Mouse (Mus musculus): ENCODE results near the gene Prkra.
A peak's percentile ranks its signal among the peaks of the same experiment; 100 is the strongest.

The Prkra gene

DNA sequence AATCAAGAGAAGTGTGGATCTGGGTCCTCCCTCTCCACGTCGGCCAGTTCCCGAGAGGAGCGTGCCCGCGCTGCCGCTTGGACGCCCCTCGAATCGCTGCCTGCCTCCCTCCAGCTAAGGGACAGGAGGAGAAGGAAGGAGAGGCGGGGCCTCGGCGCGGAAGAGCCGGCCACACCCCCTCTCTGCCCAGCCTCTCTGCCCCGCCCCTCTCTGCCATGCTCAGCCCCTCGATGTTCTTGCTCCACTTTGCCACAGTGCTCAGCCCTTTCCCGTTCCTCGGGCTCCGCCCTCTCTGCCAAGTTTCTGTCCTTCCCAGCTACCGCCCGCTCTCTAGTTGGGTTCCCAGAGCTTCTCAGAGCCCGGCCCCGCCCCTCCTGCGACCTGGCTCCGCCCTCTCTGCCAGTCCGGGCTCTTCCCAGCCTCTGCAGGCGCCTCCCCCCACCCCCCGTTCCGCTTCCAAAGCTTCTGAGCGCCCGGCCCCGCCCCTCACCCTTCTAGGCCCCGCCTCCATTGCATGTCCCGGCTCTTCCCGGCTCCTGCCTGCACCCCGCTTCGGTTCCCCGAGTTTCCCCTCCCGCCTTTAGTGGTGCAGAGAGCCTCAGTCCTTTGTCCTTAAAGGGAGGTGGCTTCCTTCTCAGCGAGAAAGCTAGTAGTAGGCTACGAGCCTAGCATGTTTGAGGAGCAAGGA lies at the start of gene Prkra, which contains the start of gene Pjvk:
TSS of gene Prkra (minus strand) at position 133 of the 688 bp plus-strand sequence.
TSS of gene Pjvk (plus strand) at position 594 of the 688 bp plus-strand sequence.
- peaks cover 12% of the 10 kb centered on the region for H3K27me3 ChIP-seq (ENCODE audit: insufficient read depth, low read length)
- H3K9me3 ChIP-seq (ENCODE audit: low read length), result no peaks in the 10 kb centered on the region
- TF ChIP-seq CTCF (conservative IDR thresholded peaks at IDR 0.05; ENCODE audit: low read length) (no peak), POU5F1 (IDR thresholded peaks at IDR 0.05; ENCODE audit: borderline replicate concordance, low read length) (no peak), NANOG (IDR thresholded peaks at IDR 0.05; ENCODE audit: borderline replicate concordance, low read length) (no peak)
- H3K36me3 ChIP-seq (ENCODE audit: insufficient read depth, low read length), result no peaks in the 10 kb centered on the region
- H3K4me3 ChIP-seq (replicated peaks; ENCODE audit: low read length), result peak within 1 kb of the TSS; percentile 93
- peaks cover 12% of the 10 kb centered on the region for H3K4me1 ChIP-seq (replicated peaks; ENCODE audit: low read depth, low read length)

GRCm38 (mm10) chr2:76695290-76695689 lies 47.5 kb upstream of the Prkra start:
- H3K4me3 ChIP-seq (replicated peaks; ENCODE audit: low read length), result no peak overlapping the region
- peaks cover 86% of the 10 kb centered on the region for H3K36me3 ChIP-seq (ENCODE audit: insufficient read depth, low read length)
- TF ChIP-seq CTCF (conservative IDR thresholded peaks at IDR 0.05; ENCODE audit: low read length) (no peak), NANOG (IDR thresholded peaks at IDR 0.05; ENCODE audit: borderline replicate concordance, low read length) (no peak), POU5F1 (IDR thresholded peaks at IDR 0.05; ENCODE audit: borderline replicate concordance, low read length) (no peak)
- H3K9me3 ChIP-seq (ENCODE audit: low read length), result no peaks in the 10 kb centered on the region
- no peaks in the 10 kb centered on the region for H3K27me3 ChIP-seq (ENCODE audit: insufficient read depth, low read length)
- H3K4me1 ChIP-seq (replicated peaks; ENCODE audit: low read depth, low read length), result peaks cover 31% of the 10 kb centered on the region

DNA sequence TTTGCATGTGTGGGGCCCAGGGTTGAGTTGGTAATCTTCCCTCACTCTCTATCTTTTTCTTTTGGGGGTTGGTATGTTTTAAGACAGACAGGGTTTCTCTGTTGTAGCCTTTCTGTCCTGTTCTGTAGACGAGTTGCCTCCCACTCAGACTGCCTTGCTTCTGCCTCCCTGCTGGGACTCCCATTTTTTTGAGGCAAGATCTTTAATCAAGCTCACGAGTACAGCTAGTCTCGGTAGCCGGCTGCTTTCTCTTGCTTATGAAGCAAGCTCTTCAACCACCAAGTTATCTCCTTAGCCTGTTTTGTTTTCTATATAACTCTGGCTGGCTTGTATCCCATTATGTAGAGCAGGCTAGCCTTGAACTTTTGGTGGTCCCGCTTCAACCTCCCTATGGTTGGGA lies 46.0 kb upstream of the Prkra start:
- no peak overlapping the region for H3K4me3 ChIP-seq (replicated peaks; ENCODE audit: low read length)
- peaks cover 16% of the 10 kb centered on the region for H3K4me1 ChIP-seq (replicated peaks; ENCODE audit: low read depth, low read length)
- H3K27me3 ChIP-seq (ENCODE audit: insufficient read depth, low read length), result no peaks in the 10 kb centered on the region
- no peaks in the 10 kb centered on the region for H3K9me3 ChIP-seq (ENCODE audit: low read length)
- H3K36me3 ChIP-seq (ENCODE audit: insufficient read depth, low read length), result peaks cover 94% of the 10 kb centered on the region
- TF ChIP-seq POU5F1 (IDR thresholded peaks at IDR 0.05; ENCODE audit: borderline replicate concordance, low read length), result no peak
- TF ChIP-seq CTCF (conservative IDR thresholded peaks at IDR 0.05; ENCODE audit: low read length), result no peak

DNA sequence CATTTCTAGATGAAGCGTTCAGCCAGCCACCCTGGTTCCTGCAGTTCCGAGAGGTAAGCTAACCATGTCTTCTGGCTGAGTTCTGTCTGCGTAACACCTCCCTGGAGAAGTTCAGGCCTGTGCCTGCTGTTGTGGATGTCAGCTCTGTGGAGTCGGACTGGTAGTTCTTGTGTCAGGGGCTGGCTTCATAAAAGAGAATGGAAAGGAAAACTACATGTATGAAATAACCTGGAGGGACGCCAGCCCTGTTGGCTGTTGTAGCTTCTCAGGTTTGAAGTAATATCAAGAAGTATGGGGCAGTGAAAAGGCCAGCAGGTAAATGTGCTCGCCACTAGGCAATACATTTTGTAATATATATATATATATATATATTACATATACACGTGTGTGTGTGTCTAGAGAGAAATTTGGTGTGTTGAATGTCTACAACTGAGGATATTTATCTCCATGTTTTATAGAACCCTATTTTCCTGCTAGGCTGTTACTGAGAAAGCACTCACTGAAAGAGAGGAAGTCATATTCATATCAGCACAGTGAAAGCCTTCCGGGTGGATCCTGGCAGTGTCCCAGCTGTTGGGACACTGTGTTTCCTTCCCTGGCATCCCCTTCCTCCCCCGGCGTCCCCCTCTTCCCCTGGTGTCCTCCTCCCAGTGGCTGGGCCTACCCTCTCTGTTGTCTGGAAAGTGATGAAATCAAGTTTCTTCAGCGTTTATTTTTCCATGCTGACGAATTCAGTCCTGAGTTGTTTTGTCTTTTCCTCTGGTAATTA lies 42.8 kb upstream of the Prkra start:
- no peak overlapping the region for H3K4me3 ChIP-seq (replicated peaks; ENCODE audit: low read length)
- no peaks in the 10 kb centered on the region for H3K9me3 ChIP-seq (ENCODE audit: low read length)
- peaks cover 98% of the 10 kb centered on the region for H3K36me3 ChIP-seq (ENCODE audit: insufficient read depth, low read length)
- peaks cover 11% of the 10 kb centered on the region for H3K4me1 ChIP-seq (replicated peaks; ENCODE audit: low read depth, low read length)
- no peaks in the 10 kb centered on the region for H3K27me3 ChIP-seq (ENCODE audit: insufficient read depth, low read length)
- TF ChIP-seq CTCF (conservative IDR thresholded peaks at IDR 0.05; ENCODE audit: low read length) (no peak), NANOG (IDR thresholded peaks at IDR 0.05; ENCODE audit: borderline replicate concordance, low read length) (no peak), POU5F1 (IDR thresholded peaks at IDR 0.05; ENCODE audit: borderline replicate concordance, low read length) (no peak)

GRCm38 (mm10) chr2:76688162-76688561 lies 40.3 kb upstream of the Prkra start:
- Histone ChIP-seq H3K4me1 (replicated peaks; ENCODE audit: low read depth, low read length) (peaks cover 11% of the 10 kb centered on the region), H3K9me3 (ENCODE audit: low read length) (no peaks in the 10 kb centered on the region), H3K27me3 (ENCODE audit: insufficient read depth, low read length) (no peaks in the 10 kb centered on the region), H3K36me3 (ENCODE audit: insufficient read depth, low read length) (peaks cover 98% of the 10 kb centered on the region), H3K4me3 (replicated peaks; ENCODE audit: low read length) (no peak overlapping the region)
- TF ChIP-seq NANOG (IDR thresholded peaks at IDR 0.05; ENCODE audit: borderline replicate concordance, low read length) (no peak), CTCF (conservative IDR thresholded peaks at IDR 0.05; ENCODE audit: low read length) (no peak), POU5F1 (IDR thresholded peaks at IDR 0.05; ENCODE audit: borderline replicate concordance, low read length) (no peak)

DNA sequence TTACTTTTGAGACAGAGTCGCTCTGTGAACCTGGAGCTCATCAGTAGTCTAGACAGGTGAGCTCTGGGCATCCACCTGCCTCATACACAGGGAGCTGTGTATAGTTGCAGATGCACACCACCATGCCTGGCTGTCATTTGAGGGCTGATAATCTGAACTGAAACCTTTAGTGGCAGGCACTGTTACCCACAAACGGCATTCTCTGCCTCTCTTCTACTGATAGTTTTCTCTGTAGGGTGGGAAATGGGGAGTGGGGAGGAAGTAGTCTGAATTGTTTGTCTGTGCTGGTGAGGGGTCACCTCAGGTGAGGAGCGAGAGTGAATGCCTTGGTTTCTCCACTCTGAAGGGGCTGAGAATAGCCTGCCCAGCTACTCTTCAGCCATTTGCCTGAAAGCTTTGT lies 39.8 kb upstream of the Prkra start:
- Histone ChIP-seq H3K27me3 (ENCODE audit: insufficient read depth, low read length) (no peaks in the 10 kb centered on the region), H3K9me3 (ENCODE audit: low read length) (no peaks in the 10 kb centered on the region), H3K4me1 (replicated peaks; ENCODE audit: low read depth, low read length) (peaks cover 11% of the 10 kb centered on the region), H3K36me3 (ENCODE audit: insufficient read depth, low read length) (peaks cover 98% of the 10 kb centered on the region), H3K4me3 (replicated peaks; ENCODE audit: low read length) (no peak overlapping the region)
- TF ChIP-seq NANOG (IDR thresholded peaks at IDR 0.05; ENCODE audit: borderline replicate concordance, low read length) (no peak), CTCF (conservative IDR thresholded peaks at IDR 0.05; ENCODE audit: low read length) (no peak), POU5F1 (IDR thresholded peaks at IDR 0.05; ENCODE audit: borderline replicate concordance, low read length) (no peak)

DNA sequence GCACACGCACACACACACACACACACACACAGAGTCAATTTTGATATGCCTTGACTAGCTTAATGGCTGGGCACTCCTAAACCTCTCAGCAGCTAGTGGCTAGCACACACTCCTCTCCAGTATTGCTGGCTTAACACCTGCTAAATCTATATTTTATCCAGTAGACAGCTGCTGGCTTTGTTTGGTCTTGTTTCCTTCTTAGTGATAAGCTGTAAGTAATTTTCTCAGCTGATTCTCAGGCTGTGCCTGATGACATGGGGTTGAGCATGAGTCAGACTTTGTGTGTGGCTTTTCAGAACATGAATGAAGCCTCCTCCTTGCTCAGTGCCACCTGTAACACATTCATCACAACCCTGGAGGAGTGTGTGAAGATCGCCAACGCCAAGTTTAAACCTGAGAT lies 39.2 kb upstream of the Prkra start:
- Histone ChIP-seq H3K4me3 (replicated peaks; ENCODE audit: low read length) (no peak overlapping the region), H3K27me3 (ENCODE audit: insufficient read depth, low read length) (no peaks in the 10 kb centered on the region), H3K9me3 (ENCODE audit: low read length) (no peaks in the 10 kb centered on the region), H3K4me1 (replicated peaks; ENCODE audit: low read depth, low read length) (peaks cover 11% of the 10 kb centered on the region), H3K36me3 (ENCODE audit: insufficient read depth, low read length) (peaks cover 98% of the 10 kb centered on the region)
- TF ChIP-seq NANOG (IDR thresholded peaks at IDR 0.05; ENCODE audit: borderline replicate concordance, low read length), result no peak
- TF ChIP-seq POU5F1 (IDR thresholded peaks at IDR 0.05; ENCODE audit: borderline replicate concordance, low read length), result no peak
- no peak for TF ChIP-seq CTCF (conservative IDR thresholded peaks at IDR 0.05; ENCODE audit: low read length)

GRCm38 (mm10) chr2:76682301-76682700 lies 34.5 kb upstream of the Prkra start:
- Histone ChIP-seq H3K4me1 (replicated peaks; ENCODE audit: low read depth, low read length) (peaks cover 28% of the 10 kb centered on the region), H3K27me3 (ENCODE audit: insufficient read depth, low read length) (no peaks in the 10 kb centered on the region), H3K36me3 (ENCODE audit: insufficient read depth, low read length) (peaks cover 98% of the 10 kb centered on the region), H3K4me3 (replicated peaks; ENCODE audit: low read length) (no peak overlapping the region), H3K9me3 (ENCODE audit: low read length) (no peaks in the 10 kb centered on the region)
- TF ChIP-seq CTCF (conservative IDR thresholded peaks at IDR 0.05; ENCODE audit: low read length) (no peak), NANOG (IDR thresholded peaks at IDR 0.05; ENCODE audit: borderline replicate concordance, low read length) (no peak)
